Mouse (Mus musculus) ZHBTc4 (cell line): ENCODE measurements around the gene Marcksl1.
"Not testable (repeated sequence)": the region's sequence is repeated elsewhere in the genome, so short reads cannot be mapped to it uniquely, and the experiment has no call there.

Source experiments
- DNase-seq: peaks from one replicate; pipeline ENCODE4 v3.0.0-alpha.2; 2011; ENCODE audit warnings: low read depth, low spot score

The Marcksl1 gene

DNA sequence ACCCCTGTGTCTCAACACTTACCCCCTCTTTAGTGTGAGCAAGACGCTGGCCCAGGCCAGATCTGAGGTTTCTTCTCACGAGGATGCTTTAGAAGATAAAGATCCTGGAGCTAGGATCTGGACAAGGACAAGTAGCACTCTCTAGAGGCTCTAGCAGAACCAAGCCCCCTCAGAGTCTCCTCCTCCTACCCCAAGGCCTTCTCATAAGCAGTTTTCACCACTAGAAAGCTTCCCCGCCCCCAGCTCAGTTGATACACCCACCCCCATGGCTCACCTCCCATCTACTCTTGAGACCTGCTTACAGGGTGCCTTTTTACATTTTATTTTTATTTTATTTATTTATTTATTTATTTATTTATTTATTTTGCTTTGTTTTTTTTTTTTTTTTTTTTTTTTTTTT, 3.7 kb upstream of the Marcksl1 start:
- peak; percentile 51 for DNase-seq

DNA sequence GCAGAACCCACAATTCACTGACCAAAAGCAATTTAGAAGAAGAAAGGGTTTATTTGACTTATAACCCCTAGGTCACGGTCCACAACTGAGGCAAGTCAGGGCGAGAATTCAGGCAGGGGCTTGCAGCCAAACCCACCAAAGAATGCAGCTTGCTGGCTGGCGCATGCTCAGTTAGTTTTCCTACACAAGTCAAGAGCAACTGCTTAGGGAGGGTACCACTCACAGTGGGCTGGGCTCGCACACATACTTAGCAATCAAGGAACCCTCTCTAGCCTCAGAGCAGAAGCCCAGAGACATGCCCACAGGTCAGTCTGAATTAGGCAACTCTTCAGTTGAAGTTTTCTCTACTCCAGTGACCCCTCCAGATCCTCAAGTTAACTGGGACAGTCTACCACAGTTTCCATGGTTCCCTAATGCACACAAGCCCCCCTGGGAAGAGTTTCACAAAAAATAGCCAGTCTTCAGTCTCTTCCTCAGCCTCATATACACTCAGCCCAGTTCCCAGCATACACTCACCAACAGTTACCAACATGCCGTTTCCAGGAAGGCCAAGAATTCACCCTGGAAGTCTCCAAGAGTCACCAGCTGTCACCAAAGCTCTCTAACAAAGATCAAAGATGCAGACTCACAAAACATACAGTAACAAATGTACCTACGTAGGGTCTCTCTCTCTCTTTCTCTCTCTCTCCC, 2.5 kb upstream of the Marcksl1 start:
- peak; percentile 84 for DNase-seq

DNA sequence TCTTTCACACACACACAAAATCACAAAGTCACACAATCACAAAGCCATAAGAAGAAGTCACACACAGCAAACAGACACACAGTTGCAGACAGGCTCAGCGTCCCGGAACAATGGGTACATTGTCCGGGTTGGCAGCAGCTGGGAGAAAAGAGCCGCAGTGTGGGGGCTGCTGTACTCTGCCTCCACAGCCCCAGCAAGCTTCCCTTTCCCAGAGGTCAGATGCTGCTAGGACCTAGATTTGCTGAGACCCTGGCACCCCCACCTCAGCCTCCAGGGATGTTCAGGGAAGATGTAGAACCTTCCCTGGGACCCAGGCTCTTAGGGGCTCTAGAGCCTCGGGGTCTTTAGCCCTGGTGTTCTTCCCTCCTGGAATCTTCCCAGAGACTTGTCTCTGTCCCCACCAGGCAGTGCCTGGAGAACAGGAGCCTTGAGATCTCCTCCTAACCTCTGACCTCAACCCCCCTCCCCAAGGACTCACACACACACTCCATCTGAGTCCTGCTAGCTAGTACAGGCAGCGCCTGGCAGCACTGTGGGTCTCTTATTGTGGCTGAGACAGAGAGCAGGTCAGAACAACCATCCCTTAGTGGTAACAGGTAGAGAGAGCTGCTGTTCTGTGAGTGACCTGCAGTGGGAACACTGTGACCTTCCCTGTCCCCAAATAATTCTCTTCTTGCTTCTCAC, 1.8 kb upstream of the Marcksl1 start:
- DNase-seq: no peak

DNA sequence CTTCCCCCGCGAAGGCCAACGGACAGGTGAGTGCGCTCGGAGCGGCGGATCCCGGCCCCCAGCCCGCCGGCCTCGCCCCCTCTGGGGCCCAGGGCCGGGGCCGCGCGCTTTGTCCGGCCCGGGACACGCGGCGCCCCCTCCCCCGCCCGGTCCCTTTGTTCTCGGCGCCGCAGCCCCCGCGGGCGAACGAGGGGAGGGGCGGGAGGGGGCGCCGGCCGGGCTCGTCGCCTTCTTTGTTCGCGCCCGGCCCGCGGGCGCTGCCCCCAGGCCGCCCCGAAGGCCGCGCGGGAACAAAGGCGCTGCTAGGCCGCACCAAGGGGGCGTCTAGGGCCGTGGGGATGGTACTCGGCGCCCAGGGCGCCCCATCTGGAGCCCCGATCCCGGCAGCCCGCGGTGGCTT, 510 bp downstream of the Marcksl1 start:
- no peak for DNase-seq

DNA sequence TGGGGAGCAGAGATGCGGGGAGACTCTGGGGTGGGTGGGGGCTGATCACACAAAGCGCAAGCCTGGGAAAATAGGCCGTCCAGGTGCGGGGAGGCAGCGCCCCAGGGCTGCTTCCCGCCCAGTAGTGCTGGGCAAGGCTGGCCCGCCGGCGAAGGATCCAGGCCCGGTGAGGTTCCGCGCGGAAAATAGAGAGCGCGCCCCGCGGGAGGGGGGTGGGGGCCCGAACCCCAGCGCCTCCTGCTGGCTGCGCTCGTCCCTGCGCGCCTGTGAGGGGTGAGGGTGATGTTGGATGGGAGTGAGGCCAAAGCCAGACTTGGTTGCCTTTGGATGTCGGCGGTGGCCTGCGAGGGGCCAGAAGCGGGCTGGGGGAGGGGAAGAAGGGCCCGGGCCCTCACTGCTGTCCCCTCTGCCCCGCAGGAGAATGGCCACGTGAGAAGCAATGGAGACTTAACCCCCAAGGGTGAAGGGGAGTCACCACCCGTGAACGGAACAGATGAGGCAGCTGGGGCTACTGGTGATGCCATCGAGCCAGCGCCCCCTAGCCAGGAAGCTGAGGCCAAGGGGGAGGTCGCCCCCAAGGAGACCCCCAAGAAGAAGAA, 1.0 kb downstream of the Marcksl1 start:
- DNase-seq: peak; percentile 84

DNA sequence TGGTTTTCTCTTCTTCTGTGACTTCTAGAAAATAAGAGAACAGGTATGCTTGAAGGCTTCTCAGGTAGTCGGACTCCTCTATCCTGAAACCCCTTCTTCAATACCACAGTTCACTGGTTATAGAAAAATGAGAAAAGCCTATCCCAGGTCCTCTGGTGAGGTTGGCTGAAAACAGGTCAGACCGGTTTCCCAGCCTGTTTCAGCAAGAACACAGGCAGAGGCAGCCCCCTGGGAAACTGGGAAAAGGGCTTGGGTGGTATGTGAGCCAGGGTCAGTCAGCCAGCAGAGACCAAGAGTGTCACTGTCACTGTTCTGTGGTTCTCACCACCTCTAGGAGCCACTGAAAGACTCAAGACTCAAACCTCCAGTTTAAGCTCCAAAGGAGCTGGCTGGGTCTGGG, 3.5 kb downstream of the Marcksl1 start:
- no peak for DNase-seq

DNA sequence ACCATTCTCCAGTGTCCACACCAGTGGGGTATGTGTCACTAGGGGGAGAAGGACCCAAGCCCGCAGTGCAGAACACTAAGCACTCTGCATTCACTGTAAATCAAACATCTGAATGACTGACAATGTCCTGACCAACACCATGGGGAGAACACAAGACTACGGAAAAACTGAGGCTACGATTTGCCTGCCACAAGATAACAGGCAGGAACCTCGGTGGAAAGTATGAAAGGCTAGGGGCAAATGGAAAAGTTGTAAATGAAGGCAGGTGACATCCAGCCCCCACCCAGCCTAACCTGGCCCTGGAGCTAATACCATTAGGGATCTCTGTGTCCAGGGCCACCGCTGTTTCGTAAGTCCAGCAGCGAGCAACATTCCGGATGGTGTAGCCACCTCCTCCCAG, 5.1 kb downstream of the Marcksl1 start:
- no peak for DNase-seq

DNA sequence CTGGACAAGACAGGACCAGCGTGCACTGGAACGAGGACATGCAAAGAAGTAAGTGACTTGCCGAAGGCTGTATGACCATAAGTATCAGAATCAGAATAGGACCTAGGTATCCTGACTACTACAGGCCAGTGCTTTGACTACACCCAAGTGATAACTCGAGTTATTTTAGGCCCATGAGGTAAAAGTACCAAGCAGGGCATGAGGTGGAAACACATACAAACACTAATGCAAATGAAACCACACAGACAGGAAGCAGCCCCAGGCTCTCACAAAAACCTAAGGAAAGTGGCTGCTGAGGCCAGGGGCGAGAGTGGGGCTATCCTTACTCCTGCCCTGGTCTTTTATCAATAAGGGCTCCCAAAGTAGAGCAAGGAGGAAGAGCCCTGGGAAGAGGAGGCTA, 12.0 kb downstream of the Marcksl1 start:
- DNase-seq: no peak

DNA sequence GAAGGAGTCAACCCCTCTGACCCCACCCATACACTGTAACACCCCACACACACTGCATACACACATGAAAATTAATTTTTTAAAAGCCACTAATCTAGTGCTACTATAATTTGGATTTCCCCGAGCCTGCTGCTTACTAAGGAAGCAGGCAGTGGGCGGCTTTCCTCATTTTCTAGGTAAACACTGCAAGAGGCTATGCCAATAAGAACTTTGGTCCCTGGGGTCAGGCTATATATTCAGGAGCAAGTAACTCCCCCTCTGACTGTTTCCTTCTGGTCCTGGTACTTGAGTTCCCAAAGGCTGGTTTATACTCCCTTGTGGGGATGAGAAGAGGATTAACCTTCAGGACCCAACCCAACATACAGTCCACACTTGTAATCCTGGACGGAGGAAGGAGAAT, 12.5 kb downstream of the Marcksl1 start:
- no peak for DNase-seq

DNA sequence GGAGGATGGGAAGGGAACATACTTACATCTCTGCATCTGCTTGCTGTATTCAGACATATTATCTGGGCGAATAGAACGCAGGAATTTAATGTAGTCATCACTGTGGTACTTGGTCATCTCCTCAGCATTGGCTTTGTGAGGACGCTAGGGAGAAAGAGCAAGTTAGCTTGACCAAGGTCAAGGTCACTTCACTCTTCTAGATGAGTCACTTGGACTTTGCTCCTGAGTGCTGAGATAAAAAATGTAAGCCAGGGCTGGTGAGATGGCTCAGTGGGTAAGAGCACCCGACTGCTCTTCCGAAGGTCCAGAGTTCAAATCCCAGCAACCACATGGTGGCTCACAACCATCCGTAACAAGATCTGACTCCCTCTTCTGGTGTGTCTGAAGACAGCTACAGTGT, 15.5 kb downstream of the Marcksl1 start:
- not testable (repeated sequence) for DNase-seq

DNA sequence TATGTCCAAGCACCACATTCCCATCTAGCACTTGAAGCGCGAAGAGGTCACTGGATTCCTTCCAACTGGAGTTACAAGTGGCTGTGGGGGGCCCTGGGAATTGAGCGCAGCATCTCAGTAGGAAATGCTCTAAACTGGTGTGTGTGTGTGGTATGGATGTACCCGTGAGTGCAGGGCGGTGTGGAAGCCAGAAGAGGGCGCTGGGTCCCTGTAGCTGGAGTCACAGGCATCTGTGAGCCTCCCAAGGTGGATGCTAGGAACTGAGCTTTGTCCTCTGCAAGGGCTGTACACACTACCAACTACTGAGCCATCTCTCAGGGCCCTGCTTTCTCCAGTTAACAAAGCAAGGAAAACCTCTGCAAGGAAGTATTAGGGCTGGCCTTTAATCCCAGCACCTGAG, 26.6 kb downstream of the Marcksl1 start:
- peak; percentile 89 for DNase-seq

DNA sequence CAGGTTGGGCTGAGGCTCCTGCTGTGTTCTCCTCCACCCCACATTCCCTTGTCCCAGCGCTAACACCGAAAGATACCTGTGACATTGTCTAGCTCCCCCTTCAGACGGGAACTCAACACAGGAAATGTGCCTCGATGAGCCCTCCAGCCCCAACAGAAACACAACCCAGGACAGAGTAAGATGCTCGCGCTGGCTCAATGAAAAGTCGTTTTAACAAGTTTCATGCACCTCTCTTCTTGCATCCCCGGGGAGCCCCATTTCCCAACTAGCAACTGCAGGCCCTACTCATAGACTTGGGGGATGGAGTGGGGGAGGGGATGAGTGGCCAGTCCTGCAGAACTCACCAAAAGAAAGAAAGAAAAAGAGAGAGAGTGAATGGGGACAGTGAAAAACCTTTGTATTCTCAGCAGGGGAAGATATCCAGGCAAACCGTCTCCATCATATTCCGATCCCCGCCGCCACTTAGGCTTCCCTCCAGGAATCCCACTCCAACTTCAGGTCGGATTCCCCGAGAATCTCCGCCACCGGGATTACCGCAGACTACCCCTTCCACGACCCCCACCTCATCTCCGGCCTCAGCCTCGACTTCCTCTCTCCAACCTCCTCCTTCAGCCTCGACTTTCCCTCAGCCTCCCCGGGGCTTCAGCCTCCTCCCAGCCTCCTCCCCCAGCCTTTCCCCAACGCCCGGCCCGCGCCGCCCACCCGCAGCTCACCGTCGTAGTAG, 28.6 kb downstream of the Marcksl1 start:
- peak; percentile 91 for DNase-seq

DNA sequence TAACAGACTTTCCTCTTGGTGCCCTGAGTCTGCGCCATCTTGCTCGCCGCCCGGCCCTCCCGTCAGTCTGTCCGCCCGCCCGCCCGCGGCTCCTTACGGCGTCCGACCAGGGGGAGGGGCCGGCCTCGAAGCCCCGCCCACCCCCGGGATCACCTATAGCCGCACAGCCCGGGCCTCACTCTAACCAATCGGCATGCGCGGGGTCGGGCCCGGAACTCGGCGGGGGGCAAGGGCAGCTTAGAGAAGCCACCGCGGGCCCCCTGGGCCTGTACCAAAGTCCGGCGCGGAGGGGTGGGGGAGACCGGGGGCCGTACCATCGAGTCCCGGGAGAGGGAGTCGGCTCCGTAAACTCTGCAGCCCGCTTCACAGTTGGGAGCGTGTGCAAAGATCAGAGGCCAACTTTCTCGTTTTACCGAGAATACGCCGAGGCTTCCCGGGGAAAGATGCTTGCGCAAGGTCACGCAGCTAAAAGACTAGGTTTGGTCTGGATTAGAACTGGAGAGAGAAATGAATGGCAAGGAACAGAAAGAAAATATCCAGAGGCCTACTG, 29.3 kb downstream of the Marcksl1 start, which contains the start of gene Hdac1:
Hdac1 (minus strand) TSS at position 122 of the 550 bp plus-strand sequence.
- DNase-seq: peak; percentile 99

DNA sequence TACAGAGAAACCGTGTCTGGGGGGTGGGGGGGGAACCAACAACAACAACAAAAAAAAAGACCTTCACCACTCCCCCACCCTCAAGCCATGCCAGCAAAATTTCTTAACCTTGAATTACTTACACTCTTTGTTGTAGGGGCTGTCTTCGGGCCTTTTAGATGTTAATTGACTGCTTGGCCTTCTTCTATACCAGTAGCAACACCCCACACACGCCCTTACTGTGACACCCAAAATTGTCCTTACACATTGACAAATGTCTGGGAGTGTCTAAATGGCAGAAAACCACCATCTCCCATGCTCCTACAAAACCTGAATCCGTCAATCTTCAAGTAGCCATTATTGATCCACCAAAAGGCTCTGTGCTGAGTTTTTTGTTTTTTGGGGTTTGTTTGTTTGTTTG, 30.7 kb downstream of the Marcksl1 start:
- DNase-seq: peak; percentile 59

DNA sequence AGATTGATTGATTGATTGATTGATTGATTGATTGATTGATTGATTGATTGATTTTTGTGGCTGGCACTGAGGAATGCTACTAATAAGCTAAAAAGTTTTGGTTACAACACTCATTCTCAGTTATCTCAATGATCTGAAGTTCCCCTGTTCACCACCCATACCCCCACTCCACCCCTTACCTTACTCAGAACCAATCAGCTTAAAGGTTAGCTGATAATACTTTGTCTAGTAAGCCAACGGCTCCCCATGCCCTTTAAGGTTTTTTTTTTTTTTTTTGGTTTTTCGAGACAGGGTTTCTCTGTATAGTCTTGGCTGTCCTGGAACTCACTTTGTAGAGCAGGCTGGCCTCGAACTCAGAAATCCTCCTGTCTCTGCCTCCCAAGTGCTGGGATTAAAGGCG, 34.2 kb downstream of the Marcksl1 start:
- DNase-seq: not testable (repeated sequence)

DNA sequence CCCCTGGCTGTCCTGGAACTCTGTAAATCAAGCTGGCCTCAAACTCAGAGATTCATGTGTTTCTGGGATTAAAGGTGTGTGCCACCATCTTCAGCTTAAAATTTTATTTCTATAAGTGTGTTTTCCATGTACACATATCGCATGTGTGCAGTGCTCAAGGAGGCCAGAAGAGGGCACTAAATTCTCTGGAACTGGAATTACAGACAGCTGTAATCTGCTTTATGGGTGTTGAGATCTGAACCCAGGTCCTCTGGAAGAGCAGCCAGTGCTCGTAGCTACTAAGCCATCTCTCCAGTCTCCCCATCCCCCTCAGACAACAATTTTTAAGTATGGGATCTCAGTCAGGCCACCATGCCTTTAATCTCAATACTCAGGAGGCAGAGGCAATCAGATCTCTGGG, 35.9 kb downstream of the Marcksl1 start:
- peak; percentile 66 for DNase-seq

DNA sequence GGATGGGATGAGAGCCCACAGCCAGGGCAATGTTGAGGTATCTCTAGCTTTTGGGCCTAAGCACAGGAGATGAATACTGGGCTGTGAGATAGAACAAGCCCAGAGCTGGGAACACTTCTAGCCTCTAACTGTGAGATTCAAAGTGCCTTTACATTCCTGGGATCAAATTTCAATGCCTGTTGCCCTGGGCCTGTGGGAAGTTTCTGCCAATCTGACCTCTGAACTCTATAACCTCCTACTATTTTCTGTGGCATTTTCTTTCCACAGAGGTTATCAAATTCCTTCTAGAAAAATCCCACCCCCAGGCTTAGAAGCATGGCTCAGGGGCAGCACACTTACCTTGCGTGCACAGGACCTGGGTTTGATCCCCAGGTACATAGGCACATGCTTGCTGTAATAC, 36.9 kb downstream of the Marcksl1 start:
- DNase-seq: no peak

DNA sequence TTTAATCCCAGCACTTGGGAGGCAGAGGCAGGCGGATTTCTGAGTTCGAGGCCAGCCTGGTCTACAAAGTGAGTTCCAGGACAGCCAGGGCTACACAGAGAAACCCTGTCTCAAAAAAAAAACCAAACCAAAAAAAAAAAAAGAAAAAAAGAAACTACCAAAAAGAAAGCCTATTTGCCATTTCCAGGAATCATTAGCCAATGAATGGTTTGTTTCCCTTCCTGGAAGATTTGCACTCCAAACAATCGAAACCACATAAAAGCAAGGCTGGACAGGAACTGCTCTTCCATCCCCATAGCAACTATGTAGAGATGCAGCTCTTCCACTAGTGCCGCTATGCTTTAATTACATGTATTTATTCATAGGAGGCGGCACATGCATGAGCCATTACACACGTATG, 41.1 kb downstream of the Marcksl1 start:
- peak; percentile 24 for DNase-seq

DNA sequence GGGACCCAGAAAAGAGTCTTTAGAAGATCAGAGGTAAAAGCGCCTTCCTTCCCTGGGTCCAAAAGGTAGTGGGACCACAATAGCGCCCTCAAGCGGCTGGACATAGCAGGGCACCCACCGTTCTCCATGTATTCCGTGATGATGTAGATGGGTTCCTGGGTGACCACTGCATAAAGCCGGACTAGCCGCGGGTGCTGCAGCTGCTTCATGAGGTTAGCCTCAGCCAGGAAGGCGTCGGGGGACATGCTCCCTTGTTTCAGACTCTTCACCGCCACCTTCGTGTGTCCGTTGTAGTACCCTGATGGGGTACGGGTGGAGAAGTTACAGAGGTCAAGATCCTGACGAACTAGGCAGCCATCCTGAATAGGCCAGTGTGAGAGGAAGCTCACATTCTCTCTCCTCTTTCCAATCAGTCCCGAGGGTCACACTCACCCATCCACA, 42.1 kb downstream of the Marcksl1 start:
- peak; percentile 90 for DNase-seq

DNA sequence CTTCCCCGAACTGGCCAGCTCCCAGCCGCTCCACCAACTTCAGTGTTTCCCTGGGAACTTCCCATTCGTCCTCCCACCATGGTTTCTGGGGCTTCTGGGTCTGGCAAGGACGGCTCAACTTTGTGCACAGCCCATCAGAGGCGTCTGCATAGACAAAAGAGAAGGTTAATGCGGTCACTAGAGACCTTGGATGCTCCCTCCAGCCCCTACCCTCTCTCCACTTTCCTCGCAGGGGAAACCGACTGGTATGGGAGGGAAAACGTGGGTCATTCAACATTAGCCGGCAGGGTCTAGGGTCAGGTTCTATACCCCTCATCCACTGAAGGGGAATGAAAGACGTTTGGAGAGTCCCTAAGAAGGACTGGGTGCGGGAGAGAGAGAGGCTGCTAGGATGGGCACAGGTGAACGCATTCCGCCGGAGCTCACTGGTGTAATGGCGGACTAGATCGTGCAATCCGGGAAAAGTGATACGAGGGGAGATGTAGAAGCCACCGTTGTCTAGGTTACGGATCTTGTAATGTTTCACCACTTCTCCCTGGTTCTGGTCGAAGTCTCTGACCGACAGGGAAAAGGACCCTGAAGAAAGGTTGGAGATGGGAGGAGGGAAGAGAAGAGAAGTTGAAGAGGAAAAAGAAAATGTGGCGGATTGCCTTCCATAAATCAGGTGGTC, 42.6 kb downstream of the Marcksl1 start:
- no peak for DNase-seq

DNA sequence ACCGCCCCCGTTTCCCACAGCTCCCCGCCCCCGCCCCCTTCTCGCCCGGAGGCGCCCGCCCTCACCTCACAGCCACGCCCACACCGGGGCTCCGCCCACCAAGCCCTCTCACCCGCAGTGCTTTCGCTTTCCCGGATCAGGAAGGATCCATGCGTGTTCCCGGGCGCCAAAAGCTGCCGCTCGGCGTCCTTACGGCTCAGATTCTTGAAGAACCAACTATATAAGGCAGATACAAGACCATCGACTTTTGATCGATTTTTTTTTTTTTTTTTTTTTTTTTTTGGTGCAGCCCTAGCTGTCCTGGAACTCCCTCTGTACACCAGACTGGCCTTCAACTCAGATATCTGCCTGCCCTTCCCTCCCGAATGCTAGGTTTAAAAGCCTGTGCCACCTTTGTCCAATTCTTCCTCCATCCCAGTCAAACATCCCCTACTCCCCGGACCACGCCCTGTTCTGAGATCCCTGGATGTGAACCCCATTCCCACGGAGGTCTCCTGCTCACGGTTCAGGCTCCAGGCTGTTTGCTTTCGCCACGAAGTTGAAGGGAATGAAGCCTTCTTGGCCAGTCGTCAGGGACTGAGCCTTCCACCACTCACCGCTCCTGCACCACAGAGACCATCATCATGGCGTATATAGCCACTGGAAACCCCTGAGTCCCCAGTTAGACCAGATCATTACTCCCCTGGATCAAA, 43.3 kb downstream of the Marcksl1 start:
- peak; percentile 96 for DNase-seq
